Mouse (Mus musculus): Measurements from ENCODE around the gene Tmem198. TPM values are rescaled to one million over a fixed set of nuclear protein-coding genes. Genes with fewer than 3 reads are reported as not detected.

Tmem198 gene
- polyA plus RNA-seq, 1 experiment from 2014 or later: 20.8 TPM

GRCm38 (mm10) chr1:75533325-75534252 is 54.3 kb downstream of the Tmem198 start:
- 90% methylated on average over 19 of the region's 19 CpGs for WGBS
- H3K36me3 ChIP-seq (replicated peaks): peaks cover 66% of the 10 kb centered on the region
- no peak overlapping the region for H3K4me3 ChIP-seq (replicated peaks)
- no peaks in the 10 kb centered on the region for H3K9me3 ChIP-seq
- no peak overlapping the region for H3K4me2 ChIP-seq
- H3K9ac ChIP-seq: no peak overlapping the region
- no peak for ATAC-seq (ENCODE audit: low FRiP score)
- no peak overlapping the region for H3K27ac ChIP-seq
- H3K27me3 ChIP-seq: no peaks in the 10 kb centered on the region
- no peaks in the 10 kb centered on the region for H3K4me1 ChIP-seq

Other genes starting within 250 kb of the Tmem198 start
- not detected in 2 replicates for gene A630095N17Rik, start 247.4 kb upstream of the Tmem198 start, polyA plus RNA-seq (2016; fragmentation: Nextera tagmentation; extraction: Ambion mirVana)
- gene Dnajb2, start 243.1 kb upstream of the Tmem198 start, polyA plus RNA-seq (2016; fragmentation: Nextera tagmentation; extraction: Ambion mirVana): 38.1 and 41.5 TPM in 2 replicates
- 6.8 and 7.5 TPM in 2 replicates for gene Ptprn, start 215.0 kb upstream of the Tmem198 start, polyA plus RNA-seq (2016; fragmentation: Nextera tagmentation; extraction: Ambion mirVana)
- 29.2 and 32.8 TPM in 2 replicates for gene Resp18, start 201.1 kb upstream of the Tmem198 start, polyA plus RNA-seq (2016; fragmentation: Nextera tagmentation; extraction: Ambion mirVana)
- 137 and 140 TPM in 2 replicates for gene Dnpep, start 161.5 kb upstream of the Tmem198 start, polyA plus RNA-seq (2016; fragmentation: Nextera tagmentation; extraction: Ambion mirVana)
- gene Des, start 119.2 kb upstream of the Tmem198 start, polyA plus RNA-seq (2016; fragmentation: Nextera tagmentation; extraction: Ambion mirVana): 0.74 and 0.78 TPM in 2 replicates
- 10.0 and 11.3 TPM in 2 replicates for gene Speg, start 104.2 kb upstream of the Tmem198 start, polyA plus RNA-seq (2016; fragmentation: Nextera tagmentation; extraction: Ambion mirVana)
- gene Gmppa, start 43.6 kb upstream of the Tmem198 start, polyA plus RNA-seq (2016; fragmentation: Nextera tagmentation; extraction: Ambion mirVana): 54.8 and 55.8 TPM in 2 replicates
- 6.4 and 8.2 TPM in 2 replicates for gene Asic4, start 29.1 kb upstream of the Tmem198 start, polyA plus RNA-seq (2016; fragmentation: Nextera tagmentation; extraction: Ambion mirVana)
- gene Chpf, start 225 bp upstream of the Tmem198 start, polyA plus RNA-seq (2016; fragmentation: Nextera tagmentation; extraction: Ambion mirVana): 21.6 and 25.8 TPM in 2 replicates
- gene Obsl1, start 26.9 kb downstream of the Tmem198 start, polyA plus RNA-seq (2016; fragmentation: Nextera tagmentation; extraction: Ambion mirVana): 31.8 and 36.8 TPM in 2 replicates
- gene Inha, start 27.5 kb downstream of the Tmem198 start, polyA plus RNA-seq (2016; fragmentation: Nextera tagmentation; extraction: Ambion mirVana): 5.9 and 6.6 TPM in 2 replicates
- 24.4 and 27.8 TPM in 2 replicates for gene Stk11ip, start 42.0 kb downstream of the Tmem198 start, polyA plus RNA-seq (2016; fragmentation: Nextera tagmentation; extraction: Ambion mirVana)
- 22.4 and 29.4 TPM in 2 replicates for gene Slc4a3, start 66.7 kb downstream of the Tmem198 start, polyA plus RNA-seq (2016; fragmentation: Nextera tagmentation; extraction: Ambion mirVana)

Measured in forebrain, embryonic 12.5 days (tissue).